Mouse (Mus musculus) hindbrain, postnatal 0 days (tissue): ENCODE data around the gene Tedc1. TPM values are rescaled to one million over a fixed set of nuclear protein-coding genes. Genes with fewer than 3 reads are reported as not detected.

Experiments
- ATAC-seq: fragments of 200-750 bp; cut with Nextera tagmentation; 2 replicates; pipeline ENCODE4 v1.8.0; 2017; ENCODE audit warnings: mild to moderate bottlenecking, moderate TSS enrichment, moderate library complexity
- DNase-seq: peaks from one replicate; pipeline ENCODE4 v3.0.0-alpha.2; 2015; ENCODE audit warnings: low spot score
- H3K27ac ChIP-seq: fragments of 300-500 bp; sonication (generic); 2 replicates; pipeline ENCODE4 v1.5.1; 2014; ENCODE audit warnings: mild to moderate bottlenecking
- H3K27me3 ChIP-seq: fragments of 300-500 bp; sonication (generic); 2 replicates; pipeline ENCODE4 v1.6.1; 2014; ENCODE audit warnings: low read length, mixed read lengths; ENCODE audit not compliant: insufficient read depth
- H3K36me3 ChIP-seq: fragments of 300-500 bp; sonication (generic); 2 replicates; pipeline ENCODE4 v1.6.1; 2014; ENCODE audit warnings: low read length, mixed read lengths; ENCODE audit not compliant: insufficient read depth
- H3K4me1 ChIP-seq: fragments of 300-500 bp; sonication (generic); 2 replicates; pipeline ENCODE4 v1.6.1; 2014; ENCODE audit warnings: antibody characterized with exemption, low read length, mixed read lengths; ENCODE audit not compliant: insufficient read depth
- H3K4me2 ChIP-seq: fragments of 300-500 bp; sonication (generic); 2 replicates; pipeline ENCODE4 v1.6.1; 2014; ENCODE audit warnings: low read depth, mild to moderate bottlenecking, low read length, moderate library complexity, mixed read lengths
- H3K4me3 ChIP-seq: fragments of 300-500 bp; sonication (generic); 2 replicates; pipeline ENCODE4 v1.5.1; 2014; ENCODE audit warnings: low read length
- H3K9ac ChIP-seq: fragments of 300-500 bp; sonication (generic); replicated peaks from 2 replicates; pipeline ENCODE4 v1.6.1; 2014; ENCODE audit warnings: mild to moderate bottlenecking, low read length, moderate library complexity, mixed read lengths
- H3K9me3 ChIP-seq: fragments of 300-500 bp; sonication (generic); 2 replicates; pipeline ENCODE4 v1.6.1; 2016; ENCODE audit warnings: low read length, mixed read lengths
- CTCF ChIP-seq: IDR thresholded peaks from 2 replicates; pipeline ENCODE4 v1.5.1; 2016; ENCODE audit warnings: antibody characterized with exemption, control low read depth, low read depth
- WGBS: fragments of 180-500 bp; shearing (Covaris S2); extraction: QIAGEN DNeasy Blood & Tissue Kit; methylation state at CpG from one replicate; pipeline ENCODE4 v1.1.7; 2014; 5-methylcytosine and 5-hydroxymethylcytosine counted together
- polyA plus RNA-seq: library from polyadenylated mRNA; unstranded; fragments of >200 nt; fragmentation: Nextera tagmentation; extraction: Ambion mirVana; gene quantifications from 2 replicates; pipeline ENCODE4 v1.2.1, GENCODE M21; 2015
- total RNA-seq: library from RNA; depleted of rRNA; stranded (reverse); fragments of >200 nt; gene quantifications from 2 replicates; pipeline ENCODE4 v1.2.3, GENCODE M21; 2014; rRNA removed

Tedc1 gene
- total and polyA plus RNA-seq, 2 experiments from 2014 or later: 14.7 to 16.6 TPM

DNA sequence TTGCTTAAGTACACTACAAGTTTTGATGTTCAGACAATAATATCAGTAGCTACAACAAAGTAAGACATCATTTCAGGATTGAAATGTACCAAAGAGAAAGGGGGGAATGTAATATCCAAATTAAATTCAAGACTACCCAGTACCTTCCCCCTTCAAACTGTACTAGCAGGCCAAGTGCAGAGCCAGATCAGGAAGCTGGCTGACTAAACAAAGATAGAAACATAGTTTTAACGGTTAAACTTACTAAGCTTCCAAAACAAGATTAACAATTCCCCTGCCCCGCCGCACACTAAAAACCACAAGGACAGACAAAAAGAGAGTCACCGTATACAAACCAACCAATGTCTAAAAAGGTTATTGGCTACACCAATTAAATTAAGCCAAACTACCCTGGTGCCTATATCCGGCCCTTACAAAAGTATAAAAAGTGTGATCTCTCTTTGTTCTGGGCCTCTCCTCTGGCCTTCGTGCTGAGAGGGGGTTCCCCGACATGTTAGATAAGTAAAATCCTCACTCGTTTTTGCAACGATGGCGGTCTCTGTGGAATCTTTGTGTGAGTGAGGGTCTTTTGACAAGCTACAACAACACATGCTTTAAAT is 56.2 kb downstream of the Tedc1 start:
- Histone ChIP-seq H3K36me3 (no peaks in the 10 kb centered on the region), H3K27ac (no peak overlapping the region)
- 92% methylated on average over 10 of the region's 10 CpGs for WGBS

GRCm38 (mm10) chr12:113213226-113213625 is 57.0 kb downstream of the Tedc1 start:
- H3K4me1 ChIP-seq: 0 out of 2 replicates have a peak, but pooled peaks cover 2% of the 10 kb centered on the region
- no peak for DNase-seq
- no peak overlapping the region for H3K27ac ChIP-seq
- H3K9ac ChIP-seq: no peak overlapping the region
- no peak overlapping the region for H3K4me2 ChIP-seq
- H3K4me3 ChIP-seq: no peak overlapping the region
- 79% methylated on average over 2 of the region's 2 CpGs for WGBS
- H3K27me3 ChIP-seq: no peaks in the 10 kb centered on the region
- H3K9me3 ChIP-seq: no peaks in the 10 kb centered on the region
- TF ChIP-seq CTCF: no peak
- no peak for ATAC-seq
- no peaks in the 10 kb centered on the region for H3K36me3 ChIP-seq

More for the DNA sequence above, 56.2 kb downstream of the Tedc1 start:
- Histone ChIP-seq H3K4me2 (no peak overlapping the region), H3K9ac (no peak overlapping the region), H3K9me3 (no peaks in the 10 kb centered on the region), H3K4me3 (no peak overlapping the region), H3K27me3 (no peaks in the 10 kb centered on the region), H3K4me1 (0 out of 2 replicates have a peak, but pooled peaks cover 2% of the 10 kb centered on the region)
- DNase-seq (no peak), ATAC-seq (no peak)
- no peak for TF ChIP-seq CTCF

DNA sequence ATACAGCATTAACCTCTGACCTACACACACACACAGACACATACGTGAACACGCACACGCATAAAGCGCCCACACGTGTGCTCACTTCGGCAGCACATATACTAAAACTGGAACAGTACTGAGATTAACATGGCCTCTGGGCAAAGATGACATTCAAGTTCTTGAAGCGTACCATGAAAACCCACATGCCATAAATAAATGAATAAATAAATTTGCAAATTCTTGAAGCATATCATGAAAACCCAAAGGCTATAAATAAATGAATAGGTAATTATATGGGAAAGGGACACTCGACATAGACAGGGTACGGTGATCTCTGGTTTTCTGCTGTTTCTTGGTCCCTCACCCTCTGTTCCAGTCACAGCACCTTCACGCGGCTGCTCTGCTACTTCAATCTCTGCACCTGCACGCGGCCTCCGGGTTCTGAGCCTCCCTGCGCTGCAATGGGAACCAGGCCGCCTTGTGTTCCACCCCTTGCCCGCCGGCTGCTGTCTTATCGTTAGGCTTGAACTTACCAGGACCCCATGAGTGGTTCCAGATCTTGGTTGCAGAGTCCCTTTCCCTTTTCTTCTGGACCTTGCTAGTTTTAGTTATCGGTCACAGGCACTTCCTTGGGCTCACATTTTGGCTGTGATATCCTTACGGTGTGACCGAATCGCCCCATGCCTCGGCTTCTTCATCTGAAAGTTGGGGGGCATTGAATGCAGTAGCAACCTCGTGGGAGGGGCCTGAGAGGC is 58.0 kb downstream of the Tedc1 start:
- Histone ChIP-seq H3K4me1 (0 out of 2 replicates have a peak, but pooled peaks cover 2% of the 10 kb centered on the region), H3K27me3 (no peaks in the 10 kb centered on the region), H3K4me3 (no peak overlapping the region), H3K9ac (no peak overlapping the region), H3K9me3 (no peaks in the 10 kb centered on the region), H3K36me3 (no peaks in the 10 kb centered on the region), H3K4me2 (no peak overlapping the region), H3K27ac (no peak overlapping the region)
- DNase-seq: no peak
- WGBS: 86% methylated on average over 25 of the region's 25 CpGs
- no peak for ATAC-seq
- no peak for TF ChIP-seq CTCF

DNA sequence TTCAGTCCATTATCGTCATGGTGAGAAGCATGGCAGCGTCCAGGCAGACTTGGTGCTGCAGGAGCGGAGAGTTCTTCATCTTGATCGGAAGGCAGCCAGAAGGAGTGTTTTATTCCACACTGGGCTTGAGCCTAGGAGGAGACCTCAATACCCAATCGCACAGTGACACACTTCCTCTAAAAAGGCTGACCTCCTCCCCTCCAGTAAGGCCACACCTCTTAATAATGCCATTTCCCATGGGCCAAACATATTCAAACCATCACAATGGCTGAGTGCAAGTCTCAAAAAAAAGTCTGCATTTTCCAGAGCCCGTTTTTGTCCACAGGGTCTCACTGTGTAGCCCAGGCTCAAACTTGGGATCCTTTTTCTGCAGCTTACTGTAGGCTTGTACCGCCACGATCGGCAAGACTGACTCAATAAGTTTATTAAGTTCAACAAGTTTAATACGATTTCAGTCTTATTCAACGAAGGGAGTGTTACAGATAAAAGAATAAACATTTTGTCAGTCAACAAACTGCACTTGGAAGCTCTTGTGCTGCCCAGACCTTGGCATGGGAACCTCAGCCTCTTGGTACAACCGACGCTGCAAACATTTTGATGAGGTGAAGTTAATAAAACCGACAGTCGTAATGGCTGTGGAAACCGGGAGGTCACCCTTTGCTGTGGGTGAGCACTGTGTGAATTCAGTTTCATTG is 58.9 kb downstream of the Tedc1 start:
- WGBS: 84% methylated on average over 16 of the region's 16 CpGs
- Histone ChIP-seq H3K27ac (no peak overlapping the region), H3K27me3 (no peaks in the 10 kb centered on the region), H3K9me3 (no peaks in the 10 kb centered on the region), H3K36me3 (no peaks in the 10 kb centered on the region), H3K4me3 (no peak overlapping the region), H3K9ac (no peak overlapping the region), H3K4me1 (0 out of 2 replicates have a peak, but pooled peaks cover 2% of the 10 kb centered on the region), H3K4me2 (no peak overlapping the region)
- DNase-seq (no peak), ATAC-seq (no peak)
- no peak for TF ChIP-seq CTCF

Other genes with a start within 250 kb of the Tedc1 start
- gene Jag2, start 226.6 kb upstream of the Tedc1 start, total RNA-seq: 63.4 and 88.4 TPM in 2 replicates
- gene Jag2, start 226.6 kb upstream of the Tedc1 start, polyA plus RNA-seq: 7.7 and 8.5 TPM in 2 replicates
- gene Nudt14, start 214.3 kb upstream of the Tedc1 start, total RNA-seq: 29.0 and 29.4 TPM in 2 replicates
- gene Nudt14, start 214.3 kb upstream of the Tedc1 start, polyA plus RNA-seq: 51.7 and 54.8 TPM in 2 replicates
- gene Btbd6, start 179.9 kb upstream of the Tedc1 start, total RNA-seq: 71.0 and 76.1 TPM in 2 replicates
- gene Btbd6, start 179.9 kb upstream of the Tedc1 start, polyA plus RNA-seq: 52.1 and 52.9 TPM in 2 replicates
- 29.4 and 32.9 TPM in 2 replicates for gene Brf1, start 155.7 kb upstream of the Tedc1 start, total RNA-seq
- 39.0 and 40.8 TPM in 2 replicates for gene Brf1, start 155.7 kb upstream of the Tedc1 start, polyA plus RNA-seq
- 111 and 125 TPM in 2 replicates for gene Pacs2, start 141.9 kb upstream of the Tedc1 start, total RNA-seq
- gene Pacs2, start 141.9 kb upstream of the Tedc1 start, polyA plus RNA-seq: 20.3 and 20.6 TPM in 2 replicates
- 0.73 and 1.8 TPM in 2 replicates for gene Tex22, start 81.9 kb upstream of the Tedc1 start, total RNA-seq
- not detected in 2 replicates for gene Tex22, start 81.9 kb upstream of the Tedc1 start, polyA plus RNA-seq
- gene Mta1, start 58.1 kb upstream of the Tedc1 start, total RNA-seq: 57.6 and 65.0 TPM in 2 replicates
- gene Mta1, start 58.1 kb upstream of the Tedc1 start, polyA plus RNA-seq: 13.1 and 13.5 TPM in 2 replicates
- 138 and 152 TPM in 2 replicates for gene Crip2, start 16.2 kb upstream of the Tedc1 start, total RNA-seq
- gene Crip2, start 16.2 kb upstream of the Tedc1 start, polyA plus RNA-seq: 239 and 251 TPM in 2 replicates
- 4.6 and 15.4 TPM in 2 replicates for gene Crip1, start 10.1 kb upstream of the Tedc1 start, total RNA-seq
- 33.0 and 35.8 TPM in 2 replicates for gene Crip1, start 10.1 kb upstream of the Tedc1 start, polyA plus RNA-seq
- 98.0 and 103 TPM in 2 replicates for gene Tmem121, start 29.5 kb downstream of the Tedc1 start, total RNA-seq
- gene Tmem121, start 29.5 kb downstream of the Tedc1 start, polyA plus RNA-seq: 54.8 and 55.3 TPM in 2 replicates